Mouse (Mus musculus) layer of hippocampus, postnatal 14 days (tissue): ENCODE results near the gene Rpp14. TPM values are rescaled to one million over a fixed set of nuclear protein-coding genes. Genes with fewer than 3 reads are reported as not detected.

Experiments used
- DNase-seq, 2 experiments: peaks; one replicate each; pipeline ENCODE4 v3.0.0; 2021 to 2022; ENCODE audit warnings: low spot score in 2 of 2, mixed read lengths in 1 of 2
- long read RNA-seq, 2 experiments: library from polyadenylated mRNA; stranded (forward); transcript quantifications; one replicate each; pipeline ENCODE4 v2.0.0; 2021
- total RNA-seq, 2 experiments: library from RNA; stranded (reverse); gene quantifications; 2 replicates each; pipeline ENCODE4 v1.2.3; 2021

Rpp14 gene
- total RNA-seq: 10 to 100 TPM; 24.5 to 25.4 TPM
- long read RNA-seq, experiment 1, transcript Rpp14-201 (6 exons, 2,401 nt): major isoform, 33 of 46 reads
- long read RNA-seq, experiment 1, partial matches to known transcripts: 3 of 46 reads
- long read RNA-seq, experiment 1, other reads (novel, unspliced or antisense): 10 of 46 reads
- long read RNA-seq, experiment 2, transcript Rpp14-201 (6 exons, 2,401 nt): major isoform, 28 of 35 reads
- long read RNA-seq, experiment 2, partial matches to known transcripts: 1 of 35 reads
- long read RNA-seq, experiment 2, other reads (novel, unspliced or antisense): 6 of 35 reads

GRCm38 (mm10) chr14:8080165-8080679 is at the start of gene Rpp14:
Rpp14 (plus strand) TSS chr14:8080367.
- DNase-seq: peak; percentile 96 to 97

- DNase-seq: no peak
These were observed 49.6 kb upstream of the Rpp14 start for GRCm38 (mm10) chr14:8030535-8030934.

- DNase-seq: peak; percentile 34 to 51
These were observed 47.9 kb upstream of the Rpp14 start for GRCm38 (mm10) chr14:8032087-8032944.

- no peak for DNase-seq
These were observed 45.6 kb upstream of the Rpp14 start for GRCm38 (mm10) chr14:8034561-8034960.

- no peak for DNase-seq
These were observed 44.2 kb upstream of the Rpp14 start for GRCm38 (mm10) chr14:8035951-8036350.

- DNase-seq: no peak
These were observed 43.8 kb upstream of the Rpp14 start for GRCm38 (mm10) chr14:8036406-8036805.

GRCm38 (mm10) chr14:8038150-8038549 is 42.0 kb upstream of the Rpp14 start:
- DNase-seq: no peak

GRCm38 (mm10) chr14:8038791-8039448 is 41.2 kb upstream of the Rpp14 start:
- peak; percentile 40 to 75 for DNase-seq

GRCm38 (mm10) chr14:8040179-8040578 is 40.0 kb upstream of the Rpp14 start:
- no peak for DNase-seq

- DNase-seq: no peak
These were observed 39.1 kb upstream of the Rpp14 start for GRCm38 (mm10) chr14:8040911-8041678.

GRCm38 (mm10) chr14:8042120-8042519 is 38.0 kb upstream of the Rpp14 start:
- DNase-seq: no peak

GRCm38 (mm10) chr14:8042577-8042976 is 37.6 kb upstream of the Rpp14 start:
- no peak for DNase-seq

- peak in 1 of 2 experiments; percentile 42 for DNase-seq
These were observed 35.8 kb upstream of the Rpp14 start for GRCm38 (mm10) chr14:8044330-8044729.

- DNase-seq: no peak
These were observed 35.4 kb upstream of the Rpp14 start for GRCm38 (mm10) chr14:8044786-8045185.

- no peak for DNase-seq
These were observed 34.9 kb upstream of the Rpp14 start for GRCm38 (mm10) chr14:8045187-8045846.

GRCm38 (mm10) chr14:8046839-8047238 is 33.3 kb upstream of the Rpp14 start:
- DNase-seq: no peak

- no peak for DNase-seq
These were observed 30.8 kb upstream of the Rpp14 start for GRCm38 (mm10) chr14:8049334-8049733.

GRCm38 (mm10) chr14:8051869-8052268 is 28.3 kb upstream of the Rpp14 start:
- DNase-seq: no peak

GRCm38 (mm10) chr14:8052661-8053060 is 27.5 kb upstream of the Rpp14 start:
- DNase-seq: no peak
